Mouse (Mus musculus): ENCODE measurements around the gene Eftud2. TPM values are rescaled to one million over a fixed set of nuclear protein-coding genes. Genes with fewer than 3 reads are reported as not detected.

Eftud2 gene
- total and polyA plus RNA-seq, 3 experiments: 36.0 to 62.6 (median 37.4) TPM

DNA sequence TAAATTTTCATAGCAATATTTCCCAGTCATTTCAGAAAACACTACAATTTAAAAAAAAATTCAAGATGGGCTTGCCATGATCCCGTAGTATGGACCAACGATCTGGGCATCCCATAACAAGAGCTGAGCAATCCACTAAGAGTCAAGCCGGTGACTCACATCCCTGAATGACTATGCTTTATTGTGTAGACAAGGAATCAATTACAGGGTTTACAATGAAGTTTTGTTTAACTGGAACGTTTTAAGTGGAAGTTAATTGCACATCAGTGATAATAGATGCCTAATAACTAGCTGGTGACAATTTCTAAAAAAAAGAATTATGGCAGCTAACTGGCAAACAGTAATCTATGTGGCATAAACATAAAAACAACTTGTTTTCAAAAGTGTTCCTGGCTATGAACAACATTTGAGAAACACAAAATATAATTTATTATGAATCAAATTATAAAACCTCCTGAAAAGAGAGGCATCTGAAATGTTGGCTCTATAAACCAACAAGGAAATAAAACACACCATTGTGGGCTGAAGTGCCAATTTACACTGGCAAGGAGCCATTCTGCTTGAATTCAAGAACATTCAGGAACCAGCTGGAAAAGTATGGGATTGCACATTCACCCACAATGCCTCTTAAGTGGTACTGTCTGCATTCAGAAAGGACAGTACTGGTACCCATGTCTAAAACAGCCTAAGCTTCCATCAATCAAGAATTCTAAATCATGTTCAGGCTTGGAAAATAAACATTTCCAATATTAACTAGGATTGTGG is 69.9 kb downstream of the Eftud2 start:
- Histone ChIP-seq H3K27ac (peak overlapping the region; percentile 13; the same call in 1 of the 2 replicates), H3K79me2 (replicated peaks; ENCODE audit: control insufficient read depth, insufficient read depth, low read length) (peaks cover 13% of the 10 kb centered on the region), H3K4me3 (no peak overlapping the region), H3K36me3 (ENCODE audit: control insufficient read depth, insufficient read depth, low read length) (peaks cover 19% of the 10 kb centered on the region), H3K4me1 (ENCODE audit: control insufficient read depth, insufficient read depth, low read length) (peaks cover 13% of the 10 kb centered on the region), H3K9ac (ENCODE audit: low read depth, low read length) (no peak overlapping the region), H3K27me3 (ENCODE audit: control insufficient read depth, insufficient read depth, low read length) (no peaks in the 10 kb centered on the region; the same call in 1 of the 2 replicates)
- TF ChIP-seq CTCF (IDR thresholded peaks at IDR 0.05) (no peak), EP300 (IDR thresholded peaks at IDR 0.05; ENCODE audit: insufficient read depth, low read depth, low read length) (no peak), POLR2A (IDR thresholded peaks at IDR 0.05; ENCODE audit: insufficient read depth, low read depth, low read length) (no peak)
- DNase-seq: no peak
- intact Hi-C loops (cut with DNase I): no loop called here
- WGBS: 29% methylated on average over 4 of the region's 4 CpGs

DNA sequence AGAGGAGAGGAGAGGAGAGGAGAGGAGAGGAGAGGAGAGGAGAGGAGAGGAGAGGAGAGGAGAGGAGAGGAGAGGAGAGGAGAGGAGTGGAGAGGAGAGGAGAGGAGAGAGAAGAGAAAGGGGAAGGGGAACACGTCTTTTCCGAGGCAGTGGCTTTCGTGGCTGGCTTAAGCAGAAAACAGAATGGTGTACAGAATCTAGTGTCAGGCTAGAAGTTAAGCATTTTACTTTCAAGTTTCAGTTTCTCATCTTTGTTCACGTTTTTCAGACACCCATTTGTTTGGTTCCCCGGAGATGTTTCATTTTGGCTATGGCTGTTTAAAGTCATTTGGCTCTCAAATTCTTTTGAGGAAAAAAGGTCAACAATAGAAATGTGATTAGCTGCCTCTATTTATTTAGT is 72.5 kb downstream of the Eftud2 start:
- Histone ChIP-seq H3K79me2 (replicated peaks; ENCODE audit: control insufficient read depth, insufficient read depth, low read length) (peaks cover 13% of the 10 kb centered on the region), H3K9ac (ENCODE audit: low read depth, low read length) (no peak overlapping the region), H3K4me3 (no peak overlapping the region), H3K36me3 (ENCODE audit: control insufficient read depth, insufficient read depth, low read length) (peaks cover 15% of the 10 kb centered on the region), H3K4me1 (ENCODE audit: control insufficient read depth, insufficient read depth, low read length) (peaks cover 11% of the 10 kb centered on the region), H3K27me3 (ENCODE audit: control insufficient read depth, insufficient read depth, low read length) (no peaks in the 10 kb centered on the region; the same call in 1 of the 2 replicates), H3K27ac (no peak overlapping the region)
- no peak for DNase-seq
- WGBS: 63% methylated on average over 5 of the region's 5 CpGs
- no peak for TF ChIP-seq EP300 (IDR thresholded peaks at IDR 0.05; ENCODE audit: insufficient read depth, low read depth, low read length)
- intact Hi-C loops (cut with DNase I): no loop called here

DNA sequence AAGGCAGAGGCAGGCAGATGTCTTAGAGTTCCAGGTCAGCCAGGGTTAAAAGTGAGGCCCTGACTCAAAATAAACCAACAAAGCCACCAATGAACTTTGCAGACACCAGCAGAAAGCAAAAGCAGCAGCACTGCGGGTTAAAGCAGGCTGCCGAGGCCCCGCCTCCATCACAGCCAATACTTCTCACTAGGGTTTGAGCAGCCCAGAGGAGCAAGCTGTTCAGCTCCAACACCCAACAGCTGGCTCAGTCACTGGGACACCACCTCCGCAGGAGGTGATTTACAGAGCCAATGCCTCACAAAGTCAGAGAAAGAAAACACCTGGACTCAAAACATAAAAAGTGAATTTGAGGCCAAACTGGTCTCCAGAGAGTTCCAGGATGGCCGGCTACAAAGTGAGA is 77.3 kb downstream of the Eftud2 start:
- Histone ChIP-seq H3K79me2 (replicated peaks; ENCODE audit: control insufficient read depth, insufficient read depth, low read length) (peaks cover 9% of the 10 kb centered on the region), H3K4me3 (no peak overlapping the region), H3K9ac (ENCODE audit: low read depth, low read length) (no peak overlapping the region), H3K27ac (no peak overlapping the region), H3K27me3 (ENCODE audit: control insufficient read depth, insufficient read depth, low read length) (no peaks in the 10 kb centered on the region), H3K36me3 (ENCODE audit: control insufficient read depth, insufficient read depth, low read length) (peaks cover 20% of the 10 kb centered on the region), H3K4me1 (ENCODE audit: control insufficient read depth, insufficient read depth, low read length) (peaks cover 7% of the 10 kb centered on the region)
- WGBS: 54% methylated on average over 5 of the region's 5 CpGs
- no peak for TF ChIP-seq EP300 (IDR thresholded peaks at IDR 0.05; ENCODE audit: insufficient read depth, low read depth, low read length)
- TF ChIP-seq CTCF (IDR thresholded peaks at IDR 0.05): no peak
- TF ChIP-seq POLR2A (IDR thresholded peaks at IDR 0.05; ENCODE audit: insufficient read depth, low read depth, low read length): no peak
- DNase-seq: no peak
- intact Hi-C loops (cut with DNase I): no loop called here

DNA sequence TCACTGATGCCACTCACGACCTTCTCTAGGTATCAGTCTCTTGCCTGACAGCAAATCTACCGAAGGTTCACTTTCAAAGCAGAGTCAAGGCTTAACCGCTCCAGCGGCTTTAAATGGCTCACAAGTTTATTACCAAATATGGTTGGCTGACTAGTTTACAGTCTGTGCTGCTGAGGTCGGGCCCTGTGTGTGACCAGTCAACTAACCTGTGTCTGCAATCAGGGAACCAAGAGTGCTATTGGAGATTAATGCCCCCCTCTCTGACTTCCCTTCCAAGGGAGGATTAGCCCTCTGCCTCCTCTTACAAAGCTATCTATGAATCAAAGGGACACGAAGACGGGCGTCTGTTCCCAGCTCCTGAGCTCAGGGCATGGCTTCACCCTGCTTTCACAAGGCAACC is 86.6 kb downstream of the Eftud2 start:
- Histone ChIP-seq H3K36me3 (ENCODE audit: control insufficient read depth, insufficient read depth, low read length) (peaks cover 2% of the 10 kb centered on the region; the same call in 1 of the 2 replicates), H3K79me2 (replicated peaks; ENCODE audit: control insufficient read depth, insufficient read depth, low read length) (no peaks in the 10 kb centered on the region), H3K27me3 (ENCODE audit: control insufficient read depth, insufficient read depth, low read length) (no peaks in the 10 kb centered on the region), H3K27ac (peak overlapping the region; percentile 1), H3K4me3 (no peak overlapping the region), H3K9ac (ENCODE audit: low read depth, low read length) (no peak overlapping the region), H3K4me1 (ENCODE audit: control insufficient read depth, insufficient read depth, low read length) (peaks cover 12% of the 10 kb centered on the region)
- 43% methylated on average over 8 of the region's 8 CpGs for WGBS
- DNase-seq: no peak
- intact Hi-C loops (cut with DNase I): no loop called here
- TF ChIP-seq CTCF (IDR thresholded peaks at IDR 0.05) (no peak), EP300 (IDR thresholded peaks at IDR 0.05; ENCODE audit: insufficient read depth, low read depth, low read length) (no peak), POLR2A (IDR thresholded peaks at IDR 0.05; ENCODE audit: insufficient read depth, low read depth, low read length) (no peak)

DNA sequence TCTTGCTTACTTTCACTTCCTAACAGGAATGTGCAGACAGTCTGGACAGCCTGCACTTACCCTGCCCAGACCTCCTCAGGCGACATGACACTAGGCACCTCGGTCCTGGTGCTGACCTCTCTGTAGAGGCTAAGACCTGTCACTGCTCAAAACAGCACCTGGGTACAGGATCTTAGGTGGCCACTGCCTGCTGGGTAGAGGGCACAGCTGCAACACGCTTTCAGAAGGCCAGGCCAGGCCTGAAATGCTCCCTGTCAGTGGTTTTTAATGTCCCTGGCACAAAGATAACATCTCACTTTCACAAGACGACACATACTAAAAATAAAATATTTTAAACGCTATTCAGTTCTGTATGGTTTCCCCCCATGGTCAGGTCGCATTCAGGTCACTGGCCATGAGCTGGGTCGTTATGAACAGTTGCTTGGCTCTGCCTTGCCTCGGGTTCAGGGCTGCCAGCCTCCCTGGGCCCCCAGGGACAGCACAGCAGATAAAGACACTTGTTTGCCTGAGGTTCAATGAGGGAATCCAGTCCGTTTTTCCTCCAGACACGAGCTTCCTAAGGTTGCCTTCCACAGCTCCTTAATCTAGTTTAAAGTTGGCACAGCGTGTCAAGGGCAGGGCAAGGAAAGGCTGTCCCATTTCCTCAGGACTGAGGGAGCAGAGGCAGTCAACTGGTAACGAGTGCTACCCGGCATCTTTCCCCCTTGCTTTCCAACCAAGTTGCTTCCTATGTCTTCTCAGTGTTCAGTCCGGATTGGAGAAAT is 88.9 kb downstream of the Eftud2 start:
- Histone ChIP-seq H3K27ac (peak overlapping the region; percentile 82), H3K9ac (ENCODE audit: low read depth, low read length) (peak overlapping the region; percentile 65), H3K4me3 (no peak overlapping the region), H3K36me3 (ENCODE audit: control insufficient read depth, insufficient read depth, low read length) (no peaks in the 10 kb centered on the region), H3K79me2 (replicated peaks; ENCODE audit: control insufficient read depth, insufficient read depth, low read length) (no peaks in the 10 kb centered on the region), H3K27me3 (ENCODE audit: control insufficient read depth, insufficient read depth, low read length) (no peaks in the 10 kb centered on the region), H3K4me1 (ENCODE audit: control insufficient read depth, insufficient read depth, low read length) (peaks cover 13% of the 10 kb centered on the region)
- WGBS: 19% methylated on average over 14 of the region's 14 CpGs
- TF ChIP-seq EP300 (IDR thresholded peaks at IDR 0.05; ENCODE audit: insufficient read depth, low read depth, low read length) (no peak), POLR2A (IDR thresholded peaks at IDR 0.05; ENCODE audit: insufficient read depth, low read depth, low read length) (no peak), CTCF (IDR thresholded peaks at IDR 0.05) (no peak)
- intact Hi-C loops (cut with DNase I): no loop called here
- DNase-seq: no peak

Other genes starting within 250 kb of the Eftud2 start
- not detected for gene Meioc, start 217.3 kb downstream of the Eftud2 start, total RNA-seq (2021)
- 0.09 TPM in 1 of 2 replicates, not detected in the other for gene Meioc, start 217.3 kb downstream of the Eftud2 start, polyA plus RNA-seq (2012; rRNA removed)
- 10 to 100 TPM; 21.0 to 22.8 TPM for gene Ccdc43, start 183.2 kb downstream of the Eftud2 start, total RNA-seq (2021)
- 6.8 and 12.2 TPM in 2 replicates for gene Ccdc43, start 183.2 kb downstream of the Eftud2 start, polyA plus RNA-seq (2012; rRNA removed)
- gene Adam11, start 119.5 kb downstream of the Eftud2 start, total RNA-seq (2021): 1 to 10 TPM; 3.4 to 4.9 TPM
- gene Adam11, start 119.5 kb downstream of the Eftud2 start, polyA plus RNA-seq (2012; rRNA removed): 10.1 and 12.5 TPM in 2 replicates
- gene Gjc1, start 61.3 kb downstream of the Eftud2 start, total RNA-seq (2021): 10 to 100 TPM; 19.4 to 23.4 TPM
- 12.9 and 26.4 TPM in 2 replicates for gene Gjc1, start 61.3 kb downstream of the Eftud2 start, polyA plus RNA-seq (2012; rRNA removed)
- 10 to 100 TPM; 11.0 to 12.2 TPM for gene Higd1b, start 45.1 kb downstream of the Eftud2 start, total RNA-seq (2021)
- 15.2 and 21.6 TPM in 2 replicates for gene Higd1b, start 45.1 kb downstream of the Eftud2 start, polyA plus RNA-seq (2012; rRNA removed)
- not detected for gene Ccdc103, start 219 bp upstream of the Eftud2 start, total RNA-seq (2021)
- 0.18 and 0.20 TPM in 2 replicates for gene Ccdc103, start 219 bp upstream of the Eftud2 start, polyA plus RNA-seq (2012; rRNA removed)
- not detected for gene Fam187a, start 4.2 kb upstream of the Eftud2 start, total RNA-seq (2021)
- not detected in 2 replicates for gene Fam187a, start 4.2 kb upstream of the Eftud2 start, polyA plus RNA-seq (2012; rRNA removed)
- under 1 TPM; 0.08 to 0.30 TPM for gene Gfap, start 19.9 kb upstream of the Eftud2 start, total RNA-seq (2021)
- gene Gfap, start 19.9 kb upstream of the Eftud2 start, polyA plus RNA-seq (2012; rRNA removed): 0.18 TPM in 2 replicates
- gene Kif18b, start 44.1 kb upstream of the Eftud2 start, total RNA-seq (2021): under 1 TPM; 0.10 to 0.32 TPM
- gene Kif18b, start 44.1 kb upstream of the Eftud2 start, polyA plus RNA-seq (2012; rRNA removed): 0.18 and 0.32 TPM in 2 replicates
- gene C1ql1, start 65.7 kb upstream of the Eftud2 start, total RNA-seq (2021): not detected
- gene C1ql1, start 65.7 kb upstream of the Eftud2 start, polyA plus RNA-seq (2012; rRNA removed): 0.10 TPM in 1 of 2 replicates, not detected in the other
- gene Nmt1, start 147.2 kb upstream of the Eftud2 start, total RNA-seq (2021): 10 to 100 TPM; 60.5 to 67.2 TPM
- 37.1 and 55.3 TPM in 2 replicates for gene Nmt1, start 147.2 kb upstream of the Eftud2 start, polyA plus RNA-seq (2012; rRNA removed)
- 10 to 100 TPM; 69.3 to 75.0 TPM for gene Dcakd, start 147.3 kb upstream of the Eftud2 start, total RNA-seq (2021)
- 122 and 139 TPM in 2 replicates for gene Dcakd, start 147.3 kb upstream of the Eftud2 start, polyA plus RNA-seq (2012; rRNA removed)
- gene Plcd3, start 220.7 kb upstream of the Eftud2 start, total RNA-seq (2021): 10 to 100 TPM; 13.7 to 14.0 TPM
- 20.6 and 22.3 TPM in 2 replicates for gene Plcd3, start 220.7 kb upstream of the Eftud2 start, polyA plus RNA-seq (2012; rRNA removed)
- 10 to 100 TPM; 27.8 to 38.1 TPM for gene Acbd4, start 220.7 kb upstream of the Eftud2 start, total RNA-seq (2021)
- 27.5 and 27.8 TPM in 2 replicates for gene Acbd4, start 220.7 kb upstream of the Eftud2 start, polyA plus RNA-seq (2012; rRNA removed)
- gene Hexim1, start 235.2 kb upstream of the Eftud2 start, total RNA-seq (2021): 10 to 100 TPM; 18.2 to 19.3 TPM
- gene Hexim1, start 235.2 kb upstream of the Eftud2 start, polyA plus RNA-seq (2012; rRNA removed): 7.8 and 9.0 TPM in 2 replicates

All from heart, adult 2 months (tissue).